Mouse (Mus musculus) monocyte, adult 2 months (primary cell): ENCODE data around the gene 4930579G24Rik.

Source experiments
- DNase-seq, 2 experiments: peaks; one replicate each; pipeline ENCODE4 v3.0.0; 2022; ENCODE audit warnings: low spot score in 2 of 2, low read depth in 1 of 2

Gene 4930579G24Rik

GRCm38 (mm10) chr3:79628561-79629415 is at the start of gene 4930579G24Rik:
TSS of gene 4930579G24Rik (plus strand) at chr3:79629079.
- peak; percentile 87 to 96 for DNase-seq

- DNase-seq: no peak
These were observed 48.8 kb upstream of the 4930579G24Rik start for GRCm38 (mm10) chr3:79579891-79580575.

DNA sequence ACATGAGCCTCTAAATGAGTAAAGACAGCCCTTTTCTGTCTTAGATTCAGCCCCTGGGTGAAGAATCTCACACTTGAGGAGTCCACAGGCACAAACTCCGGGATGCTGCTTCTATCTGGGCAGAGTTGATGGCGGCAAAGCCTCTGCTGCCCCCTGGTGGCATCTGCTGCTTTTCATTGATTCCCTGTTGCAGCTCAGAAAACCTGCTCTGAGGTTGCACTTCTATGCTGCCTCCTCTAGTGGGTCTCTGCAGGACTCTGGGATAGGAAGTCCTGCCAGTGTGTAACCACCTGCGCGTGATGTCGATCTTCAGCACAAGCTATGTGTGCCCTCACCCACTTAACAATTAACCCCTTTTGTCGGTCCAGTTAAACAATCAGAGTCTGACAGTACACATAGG is 42.1 kb upstream of the 4930579G24Rik start:
- peak; percentile 61 to 77 for DNase-seq

GRCm38 (mm10) chr3:79589671-79590070 is 39.2 kb upstream of the 4930579G24Rik start:
- no peak for DNase-seq

GRCm38 (mm10) chr3:79590863-79591792 is 37.8 kb upstream of the 4930579G24Rik start, which contains the start of gene Ppid:
TSS of gene Ppid (plus strand) at chr3:79591342.
- peak in 1 of 2 experiments; percentile 42 for DNase-seq

GRCm38 (mm10) chr3:79591793-79592471 is 36.9 kb upstream of the 4930579G24Rik start:
- DNase-seq: no peak

DNA sequence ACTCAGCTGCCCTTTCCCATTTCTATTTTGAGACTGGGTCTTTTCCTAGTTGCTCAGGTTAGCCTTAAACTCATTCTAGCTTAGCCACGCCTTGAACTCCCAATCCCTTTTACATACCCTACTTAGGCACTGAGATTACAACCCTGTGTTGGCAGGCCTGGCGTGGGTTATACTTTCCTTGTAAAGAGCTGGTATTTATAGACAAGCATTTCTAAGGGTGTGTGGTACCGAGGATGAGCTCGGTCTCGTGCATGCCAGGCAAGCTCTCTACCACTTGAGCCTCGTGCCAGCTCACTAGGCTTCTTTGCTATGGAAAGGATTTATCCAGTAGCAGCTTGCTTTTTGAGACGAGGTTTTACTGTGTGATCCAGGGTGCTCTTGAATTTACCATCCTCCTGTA is 33.4 kb upstream of the 4930579G24Rik start:
- DNase-seq: no peak

GRCm38 (mm10) chr3:79609886-79610285 is 19.0 kb upstream of the 4930579G24Rik start:
- no peak for DNase-seq

GRCm38 (mm10) chr3:79627484-79628181 is 1.2 kb upstream of the 4930579G24Rik start:
- no peak for DNase-seq

- DNase-seq: peak in 1 of 2 experiments; percentile 0
These were observed 708 bp upstream of the 4930579G24Rik start for GRCm38 (mm10) chr3:79628182-79628560.

- peak in 1 of 2 experiments; percentile 10 for DNase-seq
These were observed 494 bp downstream of the 4930579G24Rik start, which contains the start of gene Etfdh for GRCm38 (mm10) chr3:79629416-79629730. TSS of gene Etfdh (minus strand) at chr3:79629500.

GRCm38 (mm10) chr3:79652129-79652528 is 23.2 kb downstream of the 4930579G24Rik start:
- DNase-seq: no peak

DNA sequence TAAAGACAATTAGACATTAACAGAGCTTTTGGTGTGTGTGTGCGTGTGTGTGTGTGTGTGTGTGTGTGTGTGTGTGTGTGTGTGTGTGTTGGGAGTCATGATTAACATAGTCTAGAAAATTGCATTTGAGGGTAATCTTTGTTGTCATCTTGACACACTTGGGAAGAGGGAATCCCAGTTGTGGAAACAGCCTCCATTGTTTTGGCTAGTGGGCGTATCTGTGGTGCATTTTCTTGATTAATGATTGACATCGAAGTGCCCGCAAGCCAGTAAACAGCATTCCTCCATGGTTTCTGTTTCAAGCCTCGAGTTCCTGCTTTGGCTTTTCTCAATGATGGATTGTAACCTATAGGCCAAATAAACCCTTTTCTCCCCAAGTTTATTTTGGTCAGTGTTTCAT is 27.8 kb downstream of the 4930579G24Rik start:
- DNase-seq: no peak

DNA sequence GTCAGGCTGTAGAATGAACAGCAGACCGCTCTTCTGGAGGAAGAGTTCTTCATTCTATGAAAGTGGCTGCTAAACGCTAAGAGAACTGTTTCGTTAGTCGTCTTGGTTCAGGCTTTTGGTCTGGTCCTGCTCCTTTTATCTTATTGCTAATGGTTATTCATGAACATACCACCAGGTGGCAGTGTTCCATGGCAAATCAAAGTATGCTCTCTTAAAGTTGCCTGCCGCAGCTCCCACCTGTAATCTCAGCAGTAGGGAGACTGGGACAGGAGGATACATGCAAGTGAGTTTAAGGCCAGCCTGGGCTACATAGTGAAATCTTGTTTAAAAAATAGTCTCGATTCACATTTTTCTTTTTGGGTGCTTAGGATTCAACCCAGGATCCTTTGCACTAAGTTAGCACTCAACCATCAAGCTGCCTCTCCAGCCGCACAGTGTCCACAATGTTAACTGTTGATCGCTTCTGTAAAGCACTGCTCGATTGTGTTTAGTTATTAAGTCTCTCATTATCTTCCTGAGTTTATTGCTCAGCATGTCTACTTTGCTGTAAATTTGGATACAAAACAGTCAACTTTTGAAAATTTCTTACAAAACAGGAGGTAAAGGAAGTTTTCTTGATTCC is 36.0 kb downstream of the 4930579G24Rik start:
- no peak for DNase-seq

DNA sequence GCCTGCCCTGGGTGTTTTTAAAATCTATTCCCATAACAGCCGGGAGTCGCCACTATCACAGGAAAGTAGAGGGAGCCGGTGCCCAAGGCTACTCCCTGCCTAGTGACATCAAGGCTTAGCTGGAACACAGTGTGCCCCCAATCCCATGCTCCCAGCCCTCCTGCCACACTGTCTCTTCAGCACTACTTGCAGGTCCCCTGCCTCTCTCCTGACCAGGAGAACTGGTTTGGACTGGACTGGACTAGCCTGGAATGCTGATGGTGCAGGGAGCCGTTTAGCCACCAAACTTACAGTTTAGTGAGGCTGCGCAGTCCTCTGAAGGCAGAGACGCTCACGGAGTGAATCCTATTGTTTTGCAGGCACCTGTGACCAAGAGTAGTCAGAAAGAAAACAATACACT is 41.7 kb downstream of the 4930579G24Rik start:
- DNase-seq: no peak

GRCm38 (mm10) chr3:79672188-79672587 is 43.3 kb downstream of the 4930579G24Rik start:
- no peak for DNase-seq

- DNase-seq: no peak
These were observed 44.2 kb downstream of the 4930579G24Rik start for GRCm38 (mm10) chr3:79673082-79673481.

- DNase-seq: no peak
These were observed 45.8 kb downstream of the 4930579G24Rik start for GRCm38 (mm10) chr3:79674641-79675040.

DNA sequence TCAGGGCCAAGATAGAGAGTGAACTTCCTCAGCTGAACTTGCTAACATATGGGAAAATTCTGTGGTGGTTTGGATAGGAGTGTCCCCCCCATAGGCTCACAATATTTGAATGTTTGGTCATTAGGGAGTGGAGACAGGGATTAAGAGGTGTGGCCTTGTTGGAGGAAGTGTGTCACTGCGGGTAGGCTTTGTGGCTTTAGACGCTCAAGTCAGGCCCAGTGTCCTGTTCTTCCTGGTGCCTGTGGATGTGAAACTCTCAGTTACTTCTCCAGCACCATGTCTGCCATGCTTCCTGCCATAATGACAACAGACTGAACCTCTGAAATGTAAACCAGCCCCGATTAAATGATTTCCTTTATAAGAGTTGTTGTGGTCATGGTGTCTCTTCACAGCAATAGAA is 47.5 kb downstream of the 4930579G24Rik start:
- no peak for DNase-seq
